Mouse (Mus musculus) Muller cell, postnatal 12 days (primary cell): ENCODE data around the gene Adgrf4.
A peak's percentile ranks its signal among the peaks of the same experiment; 100 is the strongest.

Experiments used
- DNase-seq: peaks from one replicate; pipeline ENCODE4 v3.0.0-alpha.2; 2015; ENCODE audit errors: inconsistent ontology term

The Adgrf4 gene

GRCm38 (mm10) chr17:42692136-42692535 is at the start of gene Adgrf4:
Gene Adgrf4, minus strand, starts transcription at chr17:42692284.
- no peak for DNase-seq

GRCm38 (mm10) chr17:42741801-42742217 is 49.7 kb upstream of the Adgrf4 start, which contains the start of gene Adgrf2:
Gene Adgrf2, minus strand, starts transcription at chr17:42742179.
- DNase-seq = peak; percentile 94

- DNase-seq = no peak
Observed at GRCm38 (mm10) chr17:42738794-42739193, 46.7 kb upstream of the Adgrf4 start.

- DNase-seq = no peak
Observed at GRCm38 (mm10) chr17:42717161-42717560, 25.1 kb upstream of the Adgrf4 start.

GRCm38 (mm10) chr17:42714991-42715390 is 22.9 kb upstream of the Adgrf4 start:
- DNase-seq = no peak

- no peak for DNase-seq
Observed at GRCm38 (mm10) chr17:42710717-42711116, 18.6 kb upstream of the Adgrf4 start.

GRCm38 (mm10) chr17:42705611-42706010 is 13.5 kb upstream of the Adgrf4 start:
- DNase-seq = no peak

- no peak for DNase-seq
Observed at GRCm38 (mm10) chr17:42702198-42702597, 10.1 kb upstream of the Adgrf4 start.

- no peak for DNase-seq
Observed at GRCm38 (mm10) chr17:42694730-42695129, 2.6 kb upstream of the Adgrf4 start.

- no peak for DNase-seq
Observed at GRCm38 (mm10) chr17:42690531-42690930, 1.6 kb downstream of the Adgrf4 start.

GRCm38 (mm10) chr17:42658634-42659422 is 33.3 kb downstream of the Adgrf4 start:
- peak; percentile 14 for DNase-seq

- no peak for DNase-seq
Observed at GRCm38 (mm10) chr17:42643416-42643815, 48.7 kb downstream of the Adgrf4 start.

- DNase-seq = no peak
Observed at GRCm38 (mm10) chr17:42630206-42630605, 61.9 kb downstream of the Adgrf4 start.

- DNase-seq = peak; percentile 43
Observed at GRCm38 (mm10) chr17:42613043-42613737, 78.9 kb downstream of the Adgrf4 start.

- no peak for DNase-seq
Observed at GRCm38 (mm10) chr17:42611295-42611694, 80.8 kb downstream of the Adgrf4 start, which contains the start of gene Opn5. Gene Opn5, minus strand, starts transcription at chr17:42611395.

- no peak for DNase-seq
Observed at GRCm38 (mm10) chr17:42608270-42608669, 83.8 kb downstream of the Adgrf4 start.
